Mouse (Mus musculus) embryonic facial prominence, embryonic 12.5 days (tissue): ENCODE data around the gene Ikzf3. TPM values are rescaled to one million over a fixed set of nuclear protein-coding genes. Genes with fewer than 3 reads are reported as not detected.

ENCODE experiments used
- ATAC-seq: fragments of 200-750 bp; cut with Nextera tagmentation; 2 replicates; pipeline ENCODE4 v1.8.0; 2017; ENCODE audit not compliant: insufficient number of reproducible peaks, insufficient read depth, low FRiP score, low TSS enrichment
- H3K27ac ChIP-seq: fragments of 300-500 bp; sonication (generic); 2 replicates; pipeline ENCODE4 v1.5.1; 2016; ENCODE audit warnings: mild to moderate bottlenecking
- H3K27me3 ChIP-seq: fragments of 300-500 bp; sonication (generic); 2 replicates; pipeline ENCODE4 v1.6.1; 2016; ENCODE audit warnings: mild to moderate bottlenecking, moderate library complexity
- H3K36me3 ChIP-seq: fragments of 300-500 bp; sonication (generic); 2 replicates; pipeline ENCODE4 v1.6.1; 2016; ENCODE audit warnings: mild to moderate bottlenecking
- H3K4me1 ChIP-seq: fragments of 300-500 bp; sonication (generic); 2 replicates; pipeline ENCODE4 v1.6.1; 2016
- H3K4me2 ChIP-seq: fragments of 300-500 bp; sonication (generic); replicated peaks from 2 replicates; pipeline ENCODE4 v1.6.1; 2016; ENCODE audit warnings: mild to moderate bottlenecking, moderate library complexity
- H3K4me3 ChIP-seq: fragments of 300-500 bp; sonication (generic); 2 replicates; pipeline ENCODE4 v1.5.1; 2016; ENCODE audit warnings: mild to moderate bottlenecking
- H3K9ac ChIP-seq: fragments of 300-500 bp; sonication (generic); 2 replicates; pipeline ENCODE4 v1.6.1; 2016; ENCODE audit warnings: mild to moderate bottlenecking, moderate library complexity
- H3K9me3 ChIP-seq: fragments of 300-500 bp; sonication (generic); 2 replicates; pipeline ENCODE4 v1.6.1; 2016; ENCODE audit warnings: mild to moderate bottlenecking, moderate library complexity
- WGBS: fragments of 180-500 bp; shearing (Covaris S2); methylation state at CpG from one replicate; pipeline ENCODE4 v1.1.7; 2016; 5-methylcytosine and 5-hydroxymethylcytosine counted together
- polyA plus RNA-seq: library from polyadenylated mRNA; unstranded; fragments of >200 nt; fragmentation: Nextera tagmentation; extraction: Ambion mirVana; gene quantifications from 2 replicates; pipeline ENCODE4 v1.2.1, GENCODE M21; 2016

Ikzf3 gene
- polyA plus RNA-seq, 1 experiment from 2014 or later: 0.47 TPM

DNA sequence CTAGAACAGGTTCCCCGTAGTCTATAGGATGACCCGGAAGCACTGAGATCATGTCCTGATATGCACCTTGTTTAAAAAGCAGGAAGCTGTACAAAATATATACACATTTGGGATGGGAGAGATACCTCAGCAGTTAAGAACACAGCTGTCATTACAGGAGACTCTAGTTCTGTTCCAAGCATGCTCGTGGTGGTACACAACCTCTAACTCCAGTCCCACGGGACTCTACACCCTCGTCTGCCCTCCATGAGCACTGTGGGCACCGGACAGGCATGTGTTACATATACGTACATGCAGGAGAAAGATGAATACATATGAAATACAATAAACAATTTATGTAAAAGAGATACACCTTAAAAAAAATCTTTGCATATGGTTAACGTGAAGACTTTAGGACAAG is 3.3 kb downstream of the Ikzf3 start:
- H3K36me3 ChIP-seq: no peaks in the 10 kb centered on the region
- no peaks in the 10 kb centered on the region for H3K9me3 ChIP-seq
- H3K27me3 ChIP-seq: peaks cover 46% of the 10 kb centered on the region
- 73% methylated on average over 8 of the region's 8 CpGs for WGBS
- H3K4me2 ChIP-seq: no peak overlapping the region
- no peak overlapping the region for H3K4me3 ChIP-seq
- peaks cover 8% of the 10 kb centered on the region; the same call in 1 of the 2 replicates for H3K4me1 ChIP-seq
- ATAC-seq: no peak
- H3K27ac ChIP-seq: no peak overlapping the region
- no peak overlapping the region for H3K9ac ChIP-seq

GRCm38 (mm10) chr11:98540319-98540718 is 5.5 kb downstream of the Ikzf3 start:
- no peak overlapping the region for H3K4me3 ChIP-seq
- H3K27me3 ChIP-seq: peaks cover 25% of the 10 kb centered on the region
- no peak overlapping the region for H3K27ac ChIP-seq
- H3K4me2 ChIP-seq: no peak overlapping the region
- WGBS: 80% methylated on average over 5 of the region's 5 CpGs
- H3K9me3 ChIP-seq: no peaks in the 10 kb centered on the region
- no peak overlapping the region for H3K9ac ChIP-seq
- no peaks in the 10 kb centered on the region for H3K36me3 ChIP-seq
- H3K4me1 ChIP-seq: peaks cover 1% of the 10 kb centered on the region; the same call in 1 of the 2 replicates
- no peak for ATAC-seq

DNA sequence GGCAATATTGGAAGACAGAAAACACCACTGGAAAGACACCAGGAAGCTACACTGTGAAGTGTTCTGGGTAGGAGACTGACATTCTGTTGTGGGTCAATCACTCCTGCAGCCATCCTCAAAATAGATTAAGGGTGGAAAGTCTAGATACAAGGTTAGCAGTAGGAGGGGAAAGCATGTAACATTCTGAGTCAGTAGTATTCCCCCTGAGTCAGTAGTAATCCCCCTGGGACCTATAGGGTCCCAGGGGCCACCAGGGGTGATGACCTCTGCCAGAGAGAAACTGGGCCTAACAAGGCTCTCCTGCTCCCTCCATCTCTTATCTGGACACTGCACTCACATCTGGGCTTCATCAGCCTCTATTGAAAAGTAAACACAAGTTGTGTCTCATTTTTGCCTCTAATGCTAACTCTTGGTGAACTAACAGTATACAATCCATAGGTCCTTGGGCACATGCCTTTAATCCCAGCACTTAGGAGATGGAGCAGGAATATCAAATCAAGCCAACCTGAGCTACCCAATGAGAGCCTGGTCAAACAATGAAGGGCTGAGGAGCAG is 8.3 kb downstream of the Ikzf3 start:
- H3K4me2 ChIP-seq: no peak overlapping the region
- no peaks in the 10 kb centered on the region for H3K36me3 ChIP-seq
- H3K4me1 ChIP-seq: no peaks in the 10 kb centered on the region
- peaks cover 16% of the 10 kb centered on the region for H3K27me3 ChIP-seq
- H3K9ac ChIP-seq: no peak overlapping the region
- no peak overlapping the region for H3K4me3 ChIP-seq
- no peak overlapping the region for H3K27ac ChIP-seq
- no peak for ATAC-seq
- H3K9me3 ChIP-seq: no peaks in the 10 kb centered on the region

DNA sequence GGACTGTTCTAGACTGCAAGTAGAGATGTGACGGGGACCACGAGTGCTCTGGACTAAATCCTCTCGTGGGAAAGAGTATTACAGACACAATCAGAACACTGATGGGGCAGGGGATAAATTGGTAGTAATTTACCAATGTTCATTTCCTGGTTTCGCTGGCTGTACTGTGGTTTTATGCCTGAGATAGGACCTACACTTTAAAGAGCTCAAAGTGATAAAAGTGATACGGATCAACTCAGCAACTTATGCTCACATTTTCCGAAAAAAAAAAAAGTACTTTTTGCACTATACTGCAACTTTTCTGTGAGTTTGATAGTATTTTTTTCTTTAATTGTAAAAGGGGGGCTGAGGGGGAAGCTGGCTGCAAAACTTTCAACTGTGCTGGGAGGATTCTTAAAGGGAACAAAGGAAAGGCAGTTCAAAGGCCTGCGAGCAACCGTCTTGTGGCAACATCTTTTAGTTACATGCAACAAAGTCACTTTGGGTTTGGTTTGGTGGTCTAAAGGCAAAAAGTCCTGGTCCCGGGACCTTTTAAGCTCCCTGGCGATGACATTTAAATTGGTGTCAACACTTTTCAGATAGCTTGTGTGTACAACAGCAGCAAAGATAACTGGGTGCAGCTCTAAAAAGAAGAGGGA is 18.9 kb downstream of the Ikzf3 start:
- Histone ChIP-seq H3K36me3 (no peaks in the 10 kb centered on the region), H3K27me3 (no peaks in the 10 kb centered on the region), H3K4me2 (no peak overlapping the region), H3K4me1 (no peaks in the 10 kb centered on the region), H3K4me3 (no peak overlapping the region), H3K27ac (no peak overlapping the region), H3K9ac (no peak overlapping the region), H3K9me3 (no peaks in the 10 kb centered on the region)
- no peak for ATAC-seq
- WGBS: 77% methylated on average over 10 of the region's 10 CpGs

- H3K27ac ChIP-seq: no peak overlapping the region
- peaks cover 5% of the 10 kb centered on the region; the same call in 1 of the 2 replicates for H3K4me1 ChIP-seq
- WGBS: 57% methylated on average over 4 of the region's 4 CpGs
- no peak overlapping the region for H3K9ac ChIP-seq
- H3K36me3 ChIP-seq: no peaks in the 10 kb centered on the region
- no peak for ATAC-seq
- H3K9me3 ChIP-seq: no peaks in the 10 kb centered on the region
- H3K27me3 ChIP-seq: no peaks in the 10 kb centered on the region
- no peak overlapping the region for H3K4me2 ChIP-seq
- no peak overlapping the region for H3K4me3 ChIP-seq
Observed at GRCm38 (mm10) chr11:98525140-98525539, 20.7 kb downstream of the Ikzf3 start.

DNA sequence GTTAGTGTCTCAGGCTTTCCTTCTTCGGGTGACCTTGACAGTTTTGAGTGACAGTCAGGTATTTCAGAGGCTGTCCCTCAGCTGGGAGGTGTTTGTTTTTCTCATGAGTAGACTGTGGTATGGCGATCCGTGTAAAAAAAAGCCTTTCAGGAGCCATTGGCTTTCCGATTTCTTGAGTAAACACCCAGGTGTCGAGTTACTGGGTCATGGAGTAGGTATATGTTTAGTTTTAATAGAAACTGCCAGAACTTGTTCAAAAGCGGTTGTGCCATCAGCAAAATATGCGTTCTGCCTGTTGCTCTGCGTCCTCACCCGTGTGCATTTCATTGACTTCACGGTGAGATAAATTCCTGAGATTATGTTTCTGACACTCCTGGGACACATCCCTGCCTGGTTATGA is 25.4 kb downstream of the Ikzf3 start:
- no peaks in the 10 kb centered on the region for H3K9me3 ChIP-seq
- no peak for ATAC-seq
- 19% methylated on average over 10 of the region's 10 CpGs for WGBS
- H3K36me3 ChIP-seq: no peaks in the 10 kb centered on the region
- no peak overlapping the region for H3K4me2 ChIP-seq
- H3K4me3 ChIP-seq: no peak overlapping the region
- H3K9ac ChIP-seq: no peak overlapping the region
- no peak overlapping the region for H3K27ac ChIP-seq
- H3K4me1 ChIP-seq: peaks cover 5% of the 10 kb centered on the region; the same call in 1 of the 2 replicates
- H3K27me3 ChIP-seq: no peaks in the 10 kb centered on the region

- H3K9me3 ChIP-seq: no peaks in the 10 kb centered on the region
- WGBS: 82% methylated on average over 6 of the region's 6 CpGs
- no peak overlapping the region for H3K4me2 ChIP-seq
- H3K9ac ChIP-seq: no peak overlapping the region
- no peak for ATAC-seq
- H3K36me3 ChIP-seq: no peaks in the 10 kb centered on the region
- no peaks in the 10 kb centered on the region for H3K4me1 ChIP-seq
- H3K27me3 ChIP-seq: no peaks in the 10 kb centered on the region
- no peak overlapping the region for H3K27ac ChIP-seq
- H3K4me3 ChIP-seq: no peak overlapping the region
Observed at GRCm38 (mm10) chr11:98513356-98513936, 32.4 kb downstream of the Ikzf3 start.

GRCm38 (mm10) chr11:98512881-98513280 is 33.0 kb downstream of the Ikzf3 start:
- Histone ChIP-seq H3K9ac (no peak overlapping the region), H3K4me3 (no peak overlapping the region), H3K36me3 (no peaks in the 10 kb centered on the region), H3K27ac (no peak overlapping the region), H3K27me3 (no peaks in the 10 kb centered on the region), H3K4me2 (no peak overlapping the region), H3K4me1 (no peaks in the 10 kb centered on the region), H3K9me3 (no peaks in the 10 kb centered on the region)
- ATAC-seq: no peak
- WGBS: 94% methylated on average over 13 of the region's 13 CpGs

- ATAC-seq: no peak
- Histone ChIP-seq H3K9ac (no peak overlapping the region), H3K4me1 (no peaks in the 10 kb centered on the region), H3K4me2 (no peak overlapping the region), H3K4me3 (no peak overlapping the region), H3K27ac (no peak overlapping the region), H3K36me3 (no peaks in the 10 kb centered on the region), H3K9me3 (no peaks in the 10 kb centered on the region), H3K27me3 (no peaks in the 10 kb centered on the region)
- WGBS: 79% methylated on average over 8 of the region's 8 CpGs
Observed at GRCm38 (mm10) chr11:98510125-98510524, 35.7 kb downstream of the Ikzf3 start.

DNA sequence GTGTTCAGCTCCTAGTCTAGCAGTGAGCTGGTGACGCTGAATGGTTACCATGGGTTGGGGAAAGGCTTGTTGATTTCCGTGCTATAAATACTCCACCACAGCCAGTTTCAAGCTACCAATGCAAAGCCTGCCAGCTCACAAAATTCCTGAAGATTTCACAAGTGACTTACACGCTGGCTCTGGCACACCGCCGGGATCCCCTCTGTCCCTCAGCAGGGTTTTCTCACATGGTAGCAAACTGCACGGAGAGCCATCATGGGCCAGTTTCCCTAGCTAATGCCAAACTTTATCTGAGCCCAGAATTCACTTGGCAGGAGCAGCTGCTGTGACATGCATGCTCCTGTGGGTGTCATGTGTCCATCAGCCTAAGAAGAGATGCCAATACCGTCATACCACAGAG is 36.4 kb downstream of the Ikzf3 start:
- Histone ChIP-seq H3K4me3 (no peak overlapping the region), H3K27me3 (no peaks in the 10 kb centered on the region)
- ATAC-seq: no peak

GRCm38 (mm10) chr11:98504926-98505325 is 40.9 kb downstream of the Ikzf3 start:
- no peaks in the 10 kb centered on the region for H3K36me3 ChIP-seq
- no peak overlapping the region for H3K4me3 ChIP-seq
- 51% methylated on average over 3 of the region's 3 CpGs for WGBS
- no peak overlapping the region for H3K27ac ChIP-seq
- H3K4me2 ChIP-seq: no peak overlapping the region
- no peak for ATAC-seq
- H3K4me1 ChIP-seq: no peaks in the 10 kb centered on the region
- no peaks in the 10 kb centered on the region for H3K9me3 ChIP-seq
- H3K27me3 ChIP-seq: no peaks in the 10 kb centered on the region
- no peak overlapping the region for H3K9ac ChIP-seq

More for the DNA sequence above, 36.4 kb downstream of the Ikzf3 start:
- H3K27ac ChIP-seq: no peak overlapping the region
- no peaks in the 10 kb centered on the region for H3K9me3 ChIP-seq
- no peaks in the 10 kb centered on the region for H3K4me1 ChIP-seq
- WGBS: 76% methylated on average over 7 of the region's 7 CpGs
- no peak overlapping the region for H3K9ac ChIP-seq
- H3K36me3 ChIP-seq: no peaks in the 10 kb centered on the region
- H3K4me2 ChIP-seq: no peak overlapping the region
